Mouse (Mus musculus) small intestine, adult 2 months (tissue): ENCODE results near the gene Brsk1.

Source experiments
- CTCF ChIP-seq: fragments of 200-500 bp; IDR thresholded peaks from 2 replicates; pipeline ENCODE4 v1.5.1; 2012; ENCODE audit warnings: low read depth, mild to moderate bottlenecking, control low read depth, inconsistent platforms, low read length, moderate library complexity, mixed read lengths; ENCODE audit not compliant: insufficient replicate concordance, insufficient read length; ENCODE audit errors: extremely low read depth
- POLR2A ChIP-seq: fragments of 200-500 bp; IDR thresholded peaks from 2 replicates; pipeline ENCODE4 v1.6.1; 2012; ENCODE audit warnings: low read depth, mild to moderate bottlenecking, control low read depth, inconsistent platforms, low read length, moderate library complexity

GRCm38 (mm10) chr7:4653351-4653750, 37.1 kb upstream of the Brsk1 start:
- TF ChIP-seq CTCF: no peak
- no peak for TF ChIP-seq POLR2A
